Mouse (Mus musculus): Measurements from ENCODE around the gene Il5ra.

Gene Il5ra

GRCm38 (mm10) chr6:106738229-106738628, 10.6 kb downstream of the Il5ra start:
- no peak for DNase-seq (ENCODE audit: low spot score)

- no peak for DNase-seq (ENCODE audit: low spot score)
Observed at GRCm38 (mm10) chr6:106732563-106732962, 16.3 kb downstream of the Il5ra start.

GRCm38 (mm10) chr6:106729682-106730314, 19.0 kb downstream of the Il5ra start:
- no peak for DNase-seq (ENCODE audit: low spot score)

GRCm38 (mm10) chr6:106727703-106728102, 21.1 kb downstream of the Il5ra start:
- DNase-seq (ENCODE audit: low spot score) = no peak

DNA sequence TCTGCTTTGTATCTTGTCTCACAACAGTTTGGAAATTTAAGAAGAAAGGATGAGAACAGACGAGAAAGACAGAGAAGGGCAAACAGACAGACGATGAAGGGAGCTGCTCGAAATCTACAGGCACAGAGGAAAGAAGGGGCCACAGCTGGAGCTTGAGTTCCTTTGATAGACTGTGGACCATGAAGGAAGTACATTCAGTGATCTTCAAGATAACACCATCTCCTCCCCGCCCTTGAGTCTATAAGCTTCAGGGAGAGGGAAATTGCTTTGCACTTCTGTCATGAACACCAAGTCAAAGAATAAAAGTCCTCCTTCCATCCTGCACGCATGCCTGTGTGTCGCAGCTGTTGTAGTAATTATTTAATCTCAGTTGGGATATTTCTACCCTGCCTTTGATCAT, 22.8 kb downstream of the Il5ra start:
- DNase-seq (ENCODE audit: low spot score) = no peak

GRCm38 (mm10) chr6:106725642-106726041, 23.2 kb downstream of the Il5ra start:
- no peak for DNase-seq (ENCODE audit: low spot score)

GRCm38 (mm10) chr6:106705506-106706035, 43.3 kb downstream of the Il5ra start:
- DNase-seq (ENCODE audit: low spot score) = no peak

DNA sequence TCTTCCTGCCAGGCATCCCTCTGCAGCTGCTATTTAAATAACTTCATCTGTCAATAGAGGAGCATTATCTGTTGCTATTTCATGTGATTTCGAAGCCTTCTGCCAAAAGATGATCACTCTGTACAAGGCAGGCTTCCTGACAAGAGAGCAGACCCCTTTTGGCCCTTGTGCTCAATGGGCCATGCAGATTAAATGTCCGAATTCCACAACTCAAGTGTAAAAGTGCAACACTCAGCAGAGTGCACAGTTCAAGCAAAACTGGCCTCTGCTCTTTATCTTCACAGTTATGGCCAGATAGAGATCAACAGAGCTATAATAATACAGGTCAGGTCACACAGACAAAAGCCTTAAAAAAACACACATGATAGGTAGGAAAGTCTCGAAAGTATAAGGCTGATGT, 46.9 kb downstream of the Il5ra start:
- no peak for DNase-seq (ENCODE audit: low spot score)

DNA sequence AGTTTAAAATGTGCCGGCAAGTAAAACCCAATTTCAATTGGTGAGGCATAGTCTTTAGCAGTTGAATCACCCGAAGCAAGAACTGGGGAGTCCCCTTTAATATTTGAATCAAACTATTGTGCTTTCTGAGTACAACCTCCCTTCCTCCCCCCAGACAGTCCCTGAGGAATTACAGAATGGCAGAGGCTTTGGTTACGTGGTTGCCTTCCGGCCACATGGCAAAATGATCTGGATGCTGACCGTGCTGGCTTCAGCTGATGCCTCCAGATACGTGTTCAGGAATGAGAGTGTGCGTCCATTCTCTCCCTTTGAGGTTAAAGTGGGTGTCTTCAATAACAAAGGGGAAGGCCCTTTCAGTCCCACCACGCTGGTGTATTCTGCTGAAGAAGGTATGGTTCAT, 73.3 kb downstream of the Il5ra start:
- DNase-seq (ENCODE audit: low spot score) = no peak

DNA sequence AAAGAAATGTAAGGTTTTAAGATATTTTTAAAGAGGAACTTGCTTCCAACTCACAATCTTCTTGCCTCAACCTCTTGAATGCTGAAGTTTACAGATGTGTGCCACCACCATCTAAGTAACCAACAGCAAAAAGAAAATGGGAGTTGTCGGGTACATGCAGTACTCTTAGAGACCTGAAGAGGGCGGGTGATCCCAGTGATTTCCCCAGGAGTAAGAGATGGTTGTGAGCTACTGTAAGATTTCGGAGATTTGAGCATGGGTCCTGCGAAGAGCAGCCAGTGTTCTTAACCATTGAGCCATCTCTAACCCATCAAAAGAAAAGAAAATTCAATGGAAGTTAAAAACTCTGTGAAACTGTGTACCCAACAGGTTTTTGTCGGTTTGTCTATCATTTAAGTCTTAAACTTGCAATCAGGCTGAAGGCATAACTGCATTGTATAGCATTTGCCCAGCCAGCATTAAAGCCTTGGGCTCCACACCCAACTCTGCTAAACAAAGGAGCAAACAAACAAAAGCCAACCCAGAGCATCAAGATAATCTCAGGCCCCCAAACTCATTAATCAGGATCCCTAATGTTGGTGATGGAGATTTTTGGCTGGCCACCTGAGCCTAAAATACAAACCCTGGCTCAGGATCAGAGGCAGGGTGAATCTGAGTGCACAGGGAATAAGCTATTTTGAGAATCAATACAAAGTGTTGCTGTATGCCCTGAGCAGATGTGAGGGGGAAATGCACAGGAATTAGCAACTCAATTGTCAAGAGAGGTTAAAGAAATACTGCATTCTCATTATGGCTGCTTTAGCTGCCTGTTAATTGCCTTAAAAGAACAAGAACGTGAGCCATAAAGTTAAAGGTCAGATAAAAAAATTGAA, 84.8 kb downstream of the Il5ra start:
- DNase-seq (ENCODE audit: low spot score) = peak; percentile 27

All from ovary, postnatal 14 days (tissue).